Mouse (Mus musculus) midbrain, embryonic 10.5 days (tissue): ENCODE measurements around the gene 6430550D23Rik. TPM values are rescaled to one million over a fixed set of nuclear protein-coding genes. Genes with fewer than 3 reads are reported as not detected.

ENCODE experiments used
- polyA plus RNA-seq: library from polyadenylated mRNA; unstranded; fragments of >200 nt; fragmentation: Nextera tagmentation; extraction: Ambion mirVana; gene quantifications from 2 replicates; pipeline ENCODE4 v1.2.1, GENCODE M21; 2016

The 6430550D23Rik gene
- polyA plus RNA-seq, 1 experiment from 2014 or later, result 1.2 TPM

Other genes with a start within 250 kb of the 6430550D23Rik start
- gene Mmp24, start 232.6 kb downstream of the 6430550D23Rik start, polyA plus RNA-seq, result 0.49 and 1.5 TPM in 2 replicates
- gene BC029722, start 188.6 kb downstream of the 6430550D23Rik start, polyA plus RNA-seq, result 6.8 and 10.5 TPM in 2 replicates
- 227 and 257 TPM in 2 replicates for gene Eif6, start 181.1 kb downstream of the 6430550D23Rik start, polyA plus RNA-seq
- 0.16 and 0.50 TPM in 2 replicates for gene Fam83c, start 173.1 kb downstream of the 6430550D23Rik start, polyA plus RNA-seq
- 81.9 and 86.3 TPM in 2 replicates for gene Uqcc1, start 77.7 kb downstream of the 6430550D23Rik start, polyA plus RNA-seq
- 0.10 TPM in 1 of 2 replicates, not detected in the other for gene Gm15557, start 67.2 kb downstream of the 6430550D23Rik start, polyA plus RNA-seq
- 0.07 TPM in 2 replicates for gene Gdf5, start 62.6 kb downstream of the 6430550D23Rik start, polyA plus RNA-seq
- 24.1 and 24.3 TPM in 2 replicates for gene Cep250, start 51.5 kb downstream of the 6430550D23Rik start, polyA plus RNA-seq
- 211 and 239 TPM in 2 replicates for gene Ergic3, start 68 bp upstream of the 6430550D23Rik start, polyA plus RNA-seq
- gene Fer1l4, start 45.0 kb upstream of the 6430550D23Rik start, polyA plus RNA-seq, result 0.04 and 0.16 TPM in 2 replicates
- 6.1 and 6.5 TPM in 2 replicates for gene Spag4, start 57.2 kb upstream of the 6430550D23Rik start, polyA plus RNA-seq
- gene Cpne1, start 104.0 kb upstream of the 6430550D23Rik start, polyA plus RNA-seq, result 58.9 and 67.0 TPM in 2 replicates
- gene Rbm12, start 104.0 kb upstream of the 6430550D23Rik start, polyA plus RNA-seq, result 43.9 and 47.2 TPM in 2 replicates
- 19.1 and 27.3 TPM in 2 replicates for gene Gm28036, start 119.1 kb upstream of the 6430550D23Rik start, polyA plus RNA-seq
- gene Romo1, start 136.1 kb upstream of the 6430550D23Rik start, polyA plus RNA-seq, result 426 and 441 TPM in 2 replicates
- 46.0 and 46.7 TPM in 2 replicates for gene Nfs1, start 136.2 kb upstream of the 6430550D23Rik start, polyA plus RNA-seq
- 584 and 587 TPM in 2 replicates for gene Rbm39, start 172.3 kb upstream of the 6430550D23Rik start, polyA plus RNA-seq
- 75.5 and 82.8 TPM in 2 replicates for gene Phf20, start 188.5 kb upstream of the 6430550D23Rik start, polyA plus RNA-seq